Mouse (Mus musculus): ENCODE results near the gene Lrrc8a. TPM values are rescaled to one million over a fixed set of nuclear protein-coding genes. Genes with fewer than 3 reads are reported as not detected.

The Lrrc8a gene
- polyA plus RNA-seq, 1 experiment from 2014 or later = 43.9 TPM

- WGBS = 88% methylated on average over 18 of the region's 18 CpGs
Observed at GRCm38 (mm10) chr2:30261921-30262839, 24.7 kb downstream of the Lrrc8a start.

GRCm38 (mm10) chr2:30262840-30263441, 25.4 kb downstream of the Lrrc8a start:
- Histone ChIP-seq H3K9ac (no peak overlapping the region), H3K4me3 (ENCODE audit: low read depth, low read length) (no peak overlapping the region), H3K9me3 (ENCODE audit: low read depth, low read length) (no peaks in the 10 kb centered on the region), H3K36me3 (ENCODE audit: insufficient read depth) (peaks cover 64% of the 10 kb centered on the region), H3K27ac (ENCODE audit: low read depth) (no peak overlapping the region), H3K4me2 (no peak overlapping the region), H3K4me1 (ENCODE audit: insufficient read depth) (peaks cover 20% of the 10 kb centered on the region), H3K27me3 (ENCODE audit: insufficient read depth, low read length) (no peaks in the 10 kb centered on the region)
- ATAC-seq (ENCODE audit: insufficient read depth) (no peak), DNase-seq (peak; percentile 55)
- TF ChIP-seq CTCF (IDR thresholded peaks at IDR 0.05; ENCODE audit: low read depth) = no peak
- 41% methylated on average over 4 of the region's 4 CpGs for WGBS

More at GRCm38 (mm10) chr2:30261921-30262839, 24.7 kb downstream of the Lrrc8a start:
- Histone ChIP-seq H3K4me3 (ENCODE audit: low read depth, low read length) (no peak overlapping the region), H3K9me3 (ENCODE audit: low read depth, low read length) (no peaks in the 10 kb centered on the region), H3K27me3 (ENCODE audit: insufficient read depth, low read length) (no peaks in the 10 kb centered on the region), H3K36me3 (ENCODE audit: insufficient read depth) (peaks cover 72% of the 10 kb centered on the region), H3K9ac (no peak overlapping the region), H3K27ac (ENCODE audit: low read depth) (no peak overlapping the region), H3K4me2 (no peak overlapping the region), H3K4me1 (ENCODE audit: insufficient read depth) (peaks cover 20% of the 10 kb centered on the region)
- TF ChIP-seq CTCF (IDR thresholded peaks at IDR 0.05; ENCODE audit: low read depth) = no peak
- ATAC-seq (ENCODE audit: insufficient read depth) (no peak), DNase-seq (no peak)

GRCm38 (mm10) chr2:30263811-30264210, 26.3 kb downstream of the Lrrc8a start:
- no peaks in the 10 kb centered on the region for H3K27me3 ChIP-seq (ENCODE audit: insufficient read depth, low read length)
- ATAC-seq (ENCODE audit: insufficient read depth) = no peak
- H3K9me3 ChIP-seq (ENCODE audit: low read depth, low read length) = no peaks in the 10 kb centered on the region
- no peak overlapping the region for H3K4me3 ChIP-seq (ENCODE audit: low read depth, low read length)
- H3K36me3 ChIP-seq (ENCODE audit: insufficient read depth) = peaks cover 58% of the 10 kb centered on the region
- H3K9ac ChIP-seq = no peak overlapping the region
- no peak overlapping the region for H3K27ac ChIP-seq (ENCODE audit: low read depth)
- H3K4me1 ChIP-seq (ENCODE audit: insufficient read depth) = peaks cover 20% of the 10 kb centered on the region
- H3K4me2 ChIP-seq = no peak overlapping the region
- WGBS = 85% methylated on average over 6 of the region's 6 CpGs
- TF ChIP-seq CTCF (IDR thresholded peaks at IDR 0.05; ENCODE audit: low read depth) = no peak
- no peak for DNase-seq

- H3K36me3 ChIP-seq (ENCODE audit: insufficient read depth) = peaks cover 48% of the 10 kb centered on the region
- peak overlapping the region; percentile 2; the same call in 1 of the 2 replicates for H3K9ac ChIP-seq
- peaks cover 20% of the 10 kb centered on the region for H3K4me1 ChIP-seq (ENCODE audit: insufficient read depth)
- H3K27me3 ChIP-seq (ENCODE audit: insufficient read depth, low read length) = no peaks in the 10 kb centered on the region
- H3K9me3 ChIP-seq (ENCODE audit: low read depth, low read length) = no peaks in the 10 kb centered on the region
- DNase-seq (peak; percentile 34), ATAC-seq (ENCODE audit: insufficient read depth) (no peak)
- no peak overlapping the region for H3K4me3 ChIP-seq (ENCODE audit: low read depth, low read length)
- no peak overlapping the region for H3K4me2 ChIP-seq
- TF ChIP-seq CTCF (IDR thresholded peaks at IDR 0.05; ENCODE audit: low read depth) = no peak
- 54% methylated on average over 7 of the region's 7 CpGs for WGBS
- peak overlapping the region; percentile 87; the same call in 1 of the 2 replicates for H3K27ac ChIP-seq (ENCODE audit: low read depth)
Observed at GRCm38 (mm10) chr2:30264671-30265519, 27.4 kb downstream of the Lrrc8a start.

GRCm38 (mm10) chr2:30265767-30266253, 28.3 kb downstream of the Lrrc8a start, which contains the start of gene Phyhd1:
Phyhd1 (plus strand) TSS chr2:30266203.
- H3K36me3 ChIP-seq (ENCODE audit: insufficient read depth) = peaks cover 41% of the 10 kb centered on the region
- no peak for TF ChIP-seq CTCF (IDR thresholded peaks at IDR 0.05; ENCODE audit: low read depth)
- WGBS = 40% methylated on average over 5 of the region's 5 CpGs
- H3K9me3 ChIP-seq (ENCODE audit: low read depth, low read length) = no peaks in the 10 kb centered on the region
- H3K4me1 ChIP-seq (ENCODE audit: insufficient read depth) = peaks cover 20% of the 10 kb centered on the region
- DNase-seq (peak; percentile 90), ATAC-seq (ENCODE audit: insufficient read depth) (peak; percentile 36; the same call in 1 of the 2 replicates)
- H3K9ac ChIP-seq = peak within 1 kb of the TSS; percentile 2
- H3K4me3 ChIP-seq (ENCODE audit: low read depth, low read length) = peak within 1 kb of the TSS; percentile 8; the same call in 1 of the 2 replicates
- H3K4me2 ChIP-seq = peak within 1 kb of the TSS; percentile 50
- peak within 1 kb of the TSS; percentile 87 for H3K27ac ChIP-seq (ENCODE audit: low read depth)
- no peaks in the 10 kb centered on the region for H3K27me3 ChIP-seq (ENCODE audit: insufficient read depth, low read length)

GRCm38 (mm10) chr2:30266392-30266941, 29.0 kb downstream of the Lrrc8a start:
- Histone ChIP-seq H3K4me1 (ENCODE audit: insufficient read depth) (peaks cover 20% of the 10 kb centered on the region), H3K27me3 (ENCODE audit: insufficient read depth, low read length) (no peaks in the 10 kb centered on the region), H3K27ac (ENCODE audit: low read depth) (peak overlapping the region; percentile 87), H3K4me2 (peak overlapping the region; percentile 50), H3K9me3 (ENCODE audit: low read depth, low read length) (no peaks in the 10 kb centered on the region), H3K9ac (peak overlapping the region; percentile 1; the same call in 1 of the 2 replicates), H3K4me3 (ENCODE audit: low read depth, low read length) (peak overlapping the region; percentile 8; the same call in 1 of the 2 replicates), H3K36me3 (ENCODE audit: insufficient read depth) (peaks cover 34% of the 10 kb centered on the region)
- no peak for TF ChIP-seq CTCF (IDR thresholded peaks at IDR 0.05; ENCODE audit: low read depth)
- ATAC-seq (ENCODE audit: insufficient read depth) (peak; percentile 50), DNase-seq (peak; percentile 77)
- WGBS = 10% methylated on average over 4 of the region's 4 CpGs

Measured in lung, embryonic 14.5 days (tissue).